Mouse (Mus musculus) mouse trophoblast stem cell (cell line): ENCODE measurements around the gene Cnn1.
"Not testable (repeated sequence)": the region's sequence is repeated elsewhere in the genome, so short reads cannot be mapped to it uniquely, and the experiment has no call there.

Experiments used
- in situ Hi-C, 2 experiments: fragments of 300-500 bp; cut with MseI, MboI; formaldehyde crosslinking; loops; 2 replicates in 1 of 2; 3 replicates in 1 of 2; pipeline ENCODE4 v1.15.1; 2025

Gene Cnn1

GRCm38 (mm10) chr9:22125246-22126027, 26.4 kb downstream of the Cnn1 start:
- in situ Hi-C loops = no loop called here

- in situ Hi-C loops = no loop called here
These were observed 32.4 kb downstream of the Cnn1 start for GRCm38 (mm10) chr9:22131226-22131981.

GRCm38 (mm10) chr9:22132220-22132619, 33.2 kb downstream of the Cnn1 start:
- in situ Hi-C loops = no loop called here

DNA sequence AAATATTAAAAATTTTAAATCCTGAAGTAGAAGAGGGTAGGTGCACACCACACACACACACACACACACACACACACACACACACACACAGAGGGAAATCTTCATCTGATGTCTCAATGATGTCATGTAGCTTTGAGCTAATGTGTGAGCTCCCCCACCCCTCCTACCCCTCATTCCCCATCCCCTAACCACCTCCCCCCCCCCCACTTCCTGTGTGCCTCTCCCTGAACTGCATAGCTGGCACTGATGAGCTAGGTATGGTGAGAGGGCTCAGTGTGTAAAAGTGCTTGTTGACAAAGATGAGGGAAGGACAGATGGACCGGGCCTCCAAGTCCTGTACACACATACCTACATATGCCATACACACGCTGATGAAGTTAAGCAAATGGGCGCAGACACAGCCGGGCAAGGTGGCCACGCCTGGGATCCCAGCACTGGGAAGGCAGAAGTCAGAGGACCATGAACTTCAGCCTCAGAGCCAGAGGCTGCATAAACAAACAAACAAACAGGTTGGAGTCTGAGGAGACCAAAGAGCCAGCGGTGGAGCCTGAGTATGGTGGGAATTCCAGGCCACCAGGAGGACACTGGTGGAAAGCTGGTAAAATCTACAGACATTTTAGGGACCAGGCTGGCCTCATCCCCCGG, 35.4 kb downstream of the Cnn1 start:
- in situ Hi-C loops = no loop called here

DNA sequence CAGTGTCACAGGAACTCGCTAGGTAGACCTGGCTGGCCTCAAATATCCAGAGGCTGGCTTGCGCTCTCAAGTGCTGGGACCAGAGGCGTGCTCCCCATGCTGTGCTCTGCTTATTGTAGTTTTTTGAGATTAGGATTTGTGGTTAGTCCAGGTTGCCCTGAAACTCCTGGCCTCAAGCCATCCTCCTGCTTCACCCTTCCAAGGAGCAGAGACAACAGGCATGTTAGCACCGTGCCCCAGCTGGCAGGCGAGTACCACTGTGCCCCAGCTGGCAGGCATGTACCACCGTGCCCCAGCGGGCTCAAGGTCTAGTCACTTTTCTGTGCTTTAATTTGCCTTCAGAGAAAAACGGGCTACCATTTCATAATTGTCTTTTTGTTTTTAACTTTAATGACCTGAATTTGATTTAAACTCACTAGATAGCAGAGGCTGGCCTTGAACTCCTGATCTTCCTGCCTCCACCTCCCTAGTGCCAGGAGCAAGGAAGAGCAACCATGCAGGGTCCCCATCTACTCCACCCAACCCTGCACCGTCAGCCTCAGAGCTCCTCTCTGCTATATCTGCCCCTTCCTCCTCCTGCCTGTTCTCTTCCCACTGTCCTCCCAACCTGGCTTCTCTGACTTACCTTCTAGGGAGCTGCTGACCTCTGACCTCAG, 36.1 kb downstream of the Cnn1 start:
- in situ Hi-C loops = no loop called here

DNA sequence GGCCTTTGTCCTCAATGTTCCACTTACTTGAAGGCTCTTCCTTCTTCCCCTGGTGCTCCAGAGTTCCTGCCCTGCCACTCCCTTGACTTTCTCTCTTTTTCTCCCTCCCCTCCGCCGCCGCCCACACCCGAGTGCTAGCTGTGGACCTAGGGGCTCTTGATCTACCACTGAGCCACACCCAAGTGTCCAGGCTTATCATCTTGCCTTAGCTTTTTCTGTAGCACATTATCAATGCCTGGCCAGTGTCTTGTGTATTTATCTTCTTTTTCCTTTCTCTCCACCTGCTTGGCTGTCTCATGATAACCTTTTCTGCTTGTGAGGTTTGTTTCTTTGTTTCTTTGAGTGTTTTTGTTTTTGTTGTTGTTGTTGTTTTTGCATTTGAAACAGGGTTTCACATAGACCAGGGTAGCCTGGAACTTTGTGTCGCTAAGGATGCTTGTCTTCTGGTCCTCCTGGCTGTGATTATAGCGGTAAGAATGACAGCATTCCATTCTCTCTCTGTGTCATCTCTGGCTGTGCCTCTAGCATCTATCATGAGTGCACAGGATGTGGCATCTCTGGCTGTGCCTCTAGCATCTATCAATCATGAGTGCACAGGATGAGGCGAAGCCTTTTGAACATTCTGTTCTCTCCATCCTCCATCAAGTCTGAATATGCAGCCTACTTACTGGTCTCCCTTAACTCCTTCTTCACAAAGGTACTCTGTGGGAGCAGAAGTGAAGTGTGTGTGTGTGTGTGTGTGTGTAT, 36.8 kb downstream of the Cnn1 start, which contains the start of gene Acp5:
Gene Acp5 (minus strand): TSS at position 68 of the 747 bp plus-strand sequence.
- in situ Hi-C loops = no loop called here

DNA sequence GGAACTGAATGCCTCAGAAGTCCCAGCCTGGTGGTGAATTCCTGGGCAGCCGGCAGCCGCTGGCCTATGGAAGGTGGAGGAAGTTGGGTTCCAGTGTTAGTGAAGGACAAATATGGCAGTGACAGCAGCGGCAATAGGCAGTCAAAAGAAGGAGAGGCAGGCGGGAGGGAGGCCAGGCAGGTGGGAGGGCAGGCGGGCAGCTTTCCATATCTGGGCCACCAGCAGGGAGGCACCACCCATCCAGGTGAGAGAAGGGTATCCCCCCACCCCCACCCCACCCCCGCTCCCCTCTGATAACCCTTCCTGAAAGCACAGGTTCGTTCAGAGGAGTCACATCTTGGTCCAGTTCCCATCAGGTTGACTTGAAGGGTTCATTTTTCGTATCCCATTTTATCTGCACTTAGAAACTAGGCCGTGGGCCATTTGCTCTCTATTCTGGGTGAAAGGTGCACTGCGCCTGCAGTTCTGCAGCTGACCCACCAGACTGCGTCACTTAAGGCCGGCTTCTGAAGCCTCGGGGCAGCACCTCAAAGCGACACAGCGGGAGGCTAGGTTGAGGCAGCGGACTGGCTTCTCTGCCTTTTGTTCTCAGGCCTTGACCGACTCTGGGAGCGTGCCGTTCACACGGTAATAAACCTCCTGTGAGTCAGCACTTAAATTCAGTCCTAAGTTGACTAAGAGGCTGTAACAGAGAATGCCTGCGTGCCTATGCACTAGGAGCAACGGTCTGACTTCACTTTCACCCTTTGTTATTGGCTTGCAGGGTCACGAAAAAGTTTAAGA, 37.9 kb downstream of the Cnn1 start:
- in situ Hi-C loops = no loop called here

DNA sequence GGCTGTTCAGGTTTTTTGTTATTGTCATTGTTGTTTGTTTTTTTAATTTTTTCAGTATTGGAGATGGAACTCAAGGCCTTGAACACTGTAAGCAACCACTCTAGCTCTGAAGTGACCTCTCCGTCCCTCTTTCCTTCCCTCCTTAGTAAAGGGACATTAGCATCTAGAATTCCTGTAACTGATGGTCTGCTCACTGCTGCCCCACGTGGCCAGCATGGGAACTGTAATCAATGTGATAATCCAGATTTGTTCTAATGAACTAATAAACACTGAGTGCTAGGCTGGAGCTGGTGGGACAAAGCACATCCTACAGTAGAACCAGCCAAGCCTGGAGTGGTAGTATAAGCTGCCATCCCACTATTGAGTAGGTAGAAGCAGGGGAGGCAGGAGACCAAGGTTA, 39.5 kb downstream of the Cnn1 start:
- in situ Hi-C loops = no loop called here

DNA sequence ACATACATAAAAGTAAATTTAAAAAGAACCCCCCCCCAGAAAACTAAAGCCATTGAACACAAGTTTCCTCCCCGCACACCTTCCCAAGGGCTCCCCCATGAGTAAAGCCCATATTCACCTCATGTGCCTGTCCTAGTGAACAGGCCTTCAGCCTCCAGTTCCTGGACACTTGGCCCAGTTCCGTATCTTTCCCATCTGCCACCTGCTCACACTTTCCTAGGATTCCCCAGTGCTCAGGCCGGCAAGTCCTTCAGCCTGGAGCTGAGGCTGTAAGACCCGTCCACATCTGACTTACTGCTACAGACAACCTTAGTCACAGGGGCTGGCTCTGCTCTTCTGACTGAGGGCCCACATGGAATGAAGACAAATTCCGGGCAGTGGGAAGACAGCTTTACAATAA, 40.7 kb downstream of the Cnn1 start:
- in situ Hi-C loops = loop anchor here (10.0 kb wide), 1 partner anchor 75 kb away; no protein-coding TSS in a partner anchor

- in situ Hi-C loops = loop anchor here (10.0 kb wide), 1 partner anchor 79 kb away; no protein-coding TSS in a partner anchor
These were observed 44.4 kb downstream of the Cnn1 start for GRCm38 (mm10) chr9:22143108-22144037.

- in situ Hi-C loops = loop anchor here (10.0 kb wide), 1 partner anchor 80 kb away; no protein-coding TSS in a partner anchor
These were observed 45.4 kb downstream of the Cnn1 start for GRCm38 (mm10) chr9:22144304-22144965.

DNA sequence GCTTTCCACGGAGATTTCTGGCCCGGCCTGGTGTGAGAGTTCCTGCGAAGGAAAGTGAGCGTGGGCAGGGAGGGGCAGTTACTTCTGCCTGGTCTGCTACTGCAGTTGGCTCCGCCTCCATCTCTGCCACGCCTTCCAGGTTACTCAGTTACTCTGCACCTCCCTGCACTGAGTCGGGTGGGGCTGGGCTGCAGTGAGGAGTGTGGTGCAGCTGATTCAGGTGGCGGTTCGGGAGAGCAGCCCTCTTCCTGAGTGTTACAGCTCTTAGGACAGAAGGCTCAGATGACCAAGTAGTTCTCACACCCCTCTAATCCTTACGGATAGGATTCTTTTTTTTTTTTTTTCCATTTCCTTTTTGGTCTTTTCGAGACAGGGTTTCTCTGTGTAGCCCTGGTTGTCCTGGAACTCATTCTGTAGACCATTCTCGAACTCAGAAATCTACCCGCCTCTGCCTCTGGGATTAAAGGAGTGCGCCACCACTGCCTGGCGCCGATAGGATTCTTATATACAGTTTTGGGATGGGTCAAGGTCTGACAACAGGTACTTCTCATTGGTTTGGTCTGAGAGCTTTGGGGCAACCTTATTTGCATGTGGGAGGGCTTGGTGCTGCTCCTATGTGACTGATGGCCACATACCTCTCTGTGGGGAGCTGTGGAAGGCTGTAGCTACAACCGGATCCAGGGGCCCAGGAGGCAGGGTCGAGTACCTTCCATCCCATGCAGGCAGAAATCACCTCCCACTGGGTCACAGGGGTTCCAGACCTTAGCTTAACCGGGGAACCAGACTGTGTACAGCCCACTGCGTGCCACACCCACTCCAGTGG, 50.6 kb downstream of the Cnn1 start:
- in situ Hi-C loops = loop anchor here (10.0 kb wide), 1 partner anchor 85 kb away; no protein-coding TSS in a partner anchor

- in situ Hi-C loops = not testable (repeated sequence)
These were observed 51.3 kb downstream of the Cnn1 start for GRCm38 (mm10) chr9:22150249-22150693.

DNA sequence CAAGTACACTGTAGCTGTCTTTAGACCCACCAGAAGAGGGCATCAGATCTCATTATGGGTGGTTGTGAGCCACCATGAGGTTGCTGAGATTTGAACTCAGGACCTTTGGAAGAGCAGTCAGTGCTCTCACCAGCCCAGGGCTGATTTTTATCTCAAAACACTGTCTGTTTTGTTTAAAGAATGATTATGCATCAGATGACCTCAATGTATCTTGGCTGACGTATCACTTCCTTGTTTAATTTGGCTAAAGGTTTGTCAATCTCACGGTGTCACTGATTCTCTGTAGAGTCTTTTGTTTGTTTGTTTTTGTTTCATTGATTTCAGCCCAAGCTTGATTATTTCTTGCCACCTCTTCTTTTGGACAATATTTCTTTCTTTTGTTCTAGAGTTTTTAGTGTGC, 51.9 kb downstream of the Cnn1 start:
- in situ Hi-C loops = no loop called here

- in situ Hi-C loops = no loop called here
These were observed 54.8 kb downstream of the Cnn1 start for GRCm38 (mm10) chr9:22153810-22154209.

DNA sequence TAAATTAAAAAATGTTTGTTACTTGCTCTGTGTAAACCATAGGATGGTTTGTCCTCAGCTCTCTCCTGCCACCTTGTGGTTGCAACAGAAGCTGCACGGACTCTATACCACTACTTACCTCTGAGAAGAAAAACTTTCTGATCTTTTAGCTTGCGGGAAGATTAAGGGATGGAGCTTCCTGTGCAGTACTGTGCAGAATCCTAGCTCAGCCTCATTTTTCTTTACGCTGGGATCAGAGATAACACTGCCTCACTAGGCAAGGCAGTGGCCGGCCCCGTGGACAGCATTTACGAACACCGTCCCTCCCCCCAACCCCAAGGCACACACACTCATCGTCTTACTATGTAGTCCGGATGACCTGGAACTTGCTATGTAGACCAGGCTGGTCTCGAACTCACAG, 56.6 kb downstream of the Cnn1 start:
- in situ Hi-C loops = no loop called here

DNA sequence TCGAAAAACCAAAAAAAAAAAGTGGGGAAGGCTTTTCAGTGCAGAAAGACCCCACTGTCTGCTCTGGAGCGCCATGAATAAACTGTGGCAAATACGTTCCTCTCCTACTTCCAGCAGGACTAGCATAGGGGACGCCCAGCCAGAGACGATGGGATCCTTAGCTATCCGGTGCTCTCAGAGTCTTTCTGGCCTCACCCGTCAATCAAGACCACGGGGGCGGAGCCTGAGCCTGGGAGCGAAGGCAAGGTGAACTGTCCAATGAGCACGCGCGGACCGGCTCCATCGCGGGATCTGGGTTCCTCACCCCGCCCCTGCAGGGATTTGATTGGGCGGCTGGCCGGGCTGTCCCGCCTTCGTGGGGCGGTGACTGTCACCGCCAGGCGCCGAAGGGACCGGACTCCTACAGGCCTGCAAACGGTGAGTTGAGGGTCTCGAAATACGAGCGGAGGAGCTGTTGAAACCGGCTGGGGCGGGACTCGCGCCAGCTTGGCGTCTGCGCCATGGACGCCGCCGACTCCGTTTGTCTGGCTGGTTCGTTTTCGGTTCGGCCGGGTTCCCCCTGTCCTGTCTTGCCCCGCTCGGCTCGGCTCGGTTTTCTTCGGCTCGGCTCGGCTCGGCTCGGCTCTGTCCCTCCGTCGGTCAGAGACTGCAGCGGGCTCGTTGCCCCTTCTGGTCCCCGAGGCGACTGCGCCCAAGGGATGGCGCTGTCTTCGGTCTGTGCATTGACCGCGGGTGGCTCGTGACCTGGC, 57.7 kb downstream of the Cnn1 start, which contains the start of gene Pigyl:
Gene Pigyl (plus strand): TSS at position 350 of the 749 bp plus-strand sequence.
- in situ Hi-C loops = no loop called here
